Mouse (Mus musculus): ENCODE measurements around the gene Tprkb. TPM values are rescaled to one million over a fixed set of nuclear protein-coding genes. Genes with fewer than 3 reads are reported as not detected.

Gene Tprkb
- total RNA-seq (2023) = 10 to 100 TPM; 24.6 to 27.0 TPM

GRCm38 (mm10) chr6:85911587-85911986, at the start of gene Tprkb:
Gene Tprkb (plus strand): TSS chr6:85911865.

GRCm38 (mm10) chr6:85869006-85869405, 42.7 kb upstream of the Tprkb start, which contains the start of gene Nat8f2:
Gene Nat8f2 (minus strand): TSS chr6:85869158.

GRCm38 (mm10) chr6:85904642-85905061, 7.0 kb upstream of the Tprkb start, which contains the start of gene Nat8f4:
Gene Nat8f4 (minus strand): TSS chr6:85904884.

DNA sequence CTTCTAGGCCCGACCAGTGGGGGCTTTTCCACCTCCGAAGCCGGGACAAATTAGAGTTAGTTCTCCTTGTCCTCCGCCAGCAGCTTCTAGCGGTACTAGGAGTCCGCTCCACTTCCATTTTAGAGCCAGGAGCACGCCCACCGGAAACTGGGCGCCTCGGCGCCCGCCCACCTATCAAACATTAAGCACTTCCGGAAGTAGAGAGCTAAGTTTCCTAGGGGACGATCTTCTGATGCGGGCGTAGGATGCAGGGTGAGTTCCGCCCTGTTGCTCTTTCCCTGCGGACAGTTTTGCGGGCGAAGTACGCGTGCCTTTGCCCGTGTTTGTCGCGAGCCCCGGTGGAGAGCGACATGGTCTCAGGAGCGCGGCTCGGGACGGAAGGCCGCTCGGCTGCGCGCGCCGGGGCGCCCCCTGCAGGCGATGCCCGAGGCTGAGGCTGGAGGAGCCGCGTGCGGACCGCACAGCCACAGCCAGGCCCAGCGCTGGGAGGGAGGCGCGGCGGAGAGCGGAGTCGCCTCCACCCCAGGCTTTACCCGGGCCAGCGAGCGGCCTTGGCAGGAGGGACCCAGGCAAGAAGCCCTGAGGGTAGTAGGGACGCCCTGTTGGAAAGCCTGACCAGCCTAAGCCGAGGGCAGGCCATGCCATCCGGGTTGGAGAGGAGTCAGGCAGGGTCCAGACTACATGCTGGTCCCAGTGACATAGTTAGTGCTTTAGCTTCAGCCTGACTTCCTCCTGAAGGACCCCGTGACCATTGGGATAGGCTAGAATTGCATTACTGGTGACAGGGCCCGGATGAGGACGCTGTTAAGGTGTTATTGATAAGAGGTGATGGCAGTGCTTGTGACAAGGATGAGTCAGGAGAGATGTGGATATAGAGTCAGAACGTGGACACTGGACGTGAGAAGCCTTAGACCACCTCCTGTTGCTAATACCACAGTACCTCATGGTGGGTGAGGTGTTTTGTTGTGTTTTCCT, 4.2 kb downstream of the Tprkb start, which contains the start of gene Nat8f1:
Gene Nat8f1 (minus strand): TSS at position 149 of the 975 bp plus-strand sequence.

GRCm38 (mm10) chr6:85961101-85962091, 49.7 kb downstream of the Tprkb start, which contains the start of gene Dusp11:
Gene Dusp11 (minus strand): TSS chr6:85961667.

Other genes with a start within 250 kb of the Tprkb start
- gene Nat8f7, start 198.7 kb upstream of the Tprkb start, total RNA-seq (2023) = not detected
- not detected for gene Nat8f3, start 146.1 kb upstream of the Tprkb start, total RNA-seq (2023)
- not detected for gene Nat8f6, start 90.9 kb upstream of the Tprkb start, total RNA-seq (2023)
- not detected for gene Nat8f5, start 90.9 kb upstream of the Tprkb start, total RNA-seq (2023)
- not detected for gene Nat8, start 79.8 kb upstream of the Tprkb start, total RNA-seq (2023)
- under 1 TPM; 0.73 to 0.74 TPM for gene Nat8f2, start 42.7 kb upstream of the Tprkb start, total RNA-seq (2023)
- 1 to 10 TPM; 3.1 to 4.0 TPM for gene Nat8f4, start 7.0 kb upstream of the Tprkb start, total RNA-seq (2023)
- gene Nat8f1, start 3.8 kb downstream of the Tprkb start, total RNA-seq (2023) = 1 to 10 TPM; 1.7 to 3.6 TPM
- gene Dusp11, start 49.8 kb downstream of the Tprkb start, total RNA-seq (2023) = 100 to 1,000 TPM; 252 to 260 TPM
- not detected for gene Figla, start 104.3 kb downstream of the Tprkb start, total RNA-seq (2023)
- gene Add2, start 116.8 kb downstream of the Tprkb start, total RNA-seq (2023) = 1 to 10 TPM in 1 of 2 experiments, under 1 TPM in 1; 0.98 to 2.0 TPM